Mouse (Mus musculus) intestine, embryonic 16.5 days (tissue): Measurements from ENCODE around the gene Rsph6a. TPM values are rescaled to one million over a fixed set of nuclear protein-coding genes. Genes with fewer than 3 reads are reported as not detected.

Experiments used
- ATAC-seq: fragments of 200-750 bp; cut with Nextera tagmentation; 2 replicates; pipeline ENCODE4 v1.8.0; 2017; ENCODE audit warnings: moderate TSS enrichment, moderate library complexity
- H3K27ac ChIP-seq: fragments of 300-500 bp; sonication (generic); 2 replicates; pipeline ENCODE4 v1.5.1; 2014; ENCODE audit warnings: mild to moderate bottlenecking, low read length
- H3K27me3 ChIP-seq: fragments of 300-500 bp; sonication (generic); replicated peaks from 2 replicates; pipeline ENCODE4 v1.6.1; 2014; ENCODE audit warnings: low read length, control low read depth, mixed read lengths; ENCODE audit not compliant: control insufficient read depth, insufficient read depth
- H3K36me3 ChIP-seq: fragments of 300-500 bp; sonication (generic); 2 replicates; pipeline ENCODE4 v1.6.1; 2014; ENCODE audit warnings: low read length, control low read depth; ENCODE audit not compliant: control insufficient read depth, insufficient read depth
- H3K4me1 ChIP-seq: fragments of 300-500 bp; sonication (generic); 2 replicates; pipeline ENCODE4 v1.6.1; 2014; ENCODE audit warnings: low read length, control low read depth, mixed read lengths; ENCODE audit not compliant: control insufficient read depth, insufficient read depth
- H3K4me2 ChIP-seq: fragments of 300-500 bp; sonication (generic); 2 replicates; pipeline ENCODE4 v1.6.1; 2014; ENCODE audit warnings: low read depth, low read length, control low read depth
- H3K4me3 ChIP-seq: fragments of 300-500 bp; sonication (generic); 2 replicates; pipeline ENCODE4 v1.5.1; 2014; ENCODE audit warnings: mild to moderate bottlenecking, low read length
- H3K9ac ChIP-seq: fragments of 300-500 bp; sonication (generic); 2 replicates; pipeline ENCODE4 v1.6.1; 2014; ENCODE audit warnings: low read depth, low read length
- H3K9me3 ChIP-seq: fragments of 300-500 bp; sonication (generic); 2 replicates; pipeline ENCODE4 v1.6.1; 2016; ENCODE audit warnings: low read length, control low read depth; ENCODE audit not compliant: control insufficient read depth
- WGBS: fragments of 180-500 bp; shearing (Covaris S2); extraction: QIAGEN DNeasy Blood & Tissue Kit; methylation state at CpG from one replicate; pipeline ENCODE4 v1.1.7; 2014; 5-methylcytosine and 5-hydroxymethylcytosine counted together
- polyA plus RNA-seq: library from polyadenylated mRNA; unstranded; fragments of >200 nt; fragmentation: Nextera tagmentation; extraction: Ambion mirVana; gene quantifications from 2 replicates; pipeline ENCODE4 v1.2.1, GENCODE M21; 2015

The Rsph6a gene
- polyA plus RNA-seq, 1 experiment from 2014 or later, result not detected

DNA sequence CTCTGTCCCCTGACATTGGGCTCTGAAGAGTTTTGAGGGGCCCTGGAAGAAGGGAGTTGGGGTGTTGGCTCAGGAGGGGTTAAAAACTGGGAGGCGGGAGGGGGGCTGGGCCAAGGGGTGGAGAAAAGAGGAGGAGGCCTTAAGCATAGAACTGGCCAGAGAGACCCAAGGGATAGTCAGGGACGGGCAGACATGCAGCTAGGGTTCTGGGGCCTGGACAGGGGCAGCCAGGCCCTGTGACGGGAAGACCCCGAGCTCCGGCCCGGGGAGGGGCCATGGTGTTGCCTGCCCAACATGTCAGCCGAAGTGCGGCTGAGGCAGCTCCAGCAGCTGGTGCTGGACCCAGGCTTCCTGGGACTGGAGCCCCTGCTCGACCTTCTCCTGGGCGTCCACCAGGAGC is 29.2 kb downstream of the Rsph6a start, which contains the start of gene Dmpk:
Dmpk (plus strand) TSS at position 149 of the 400 bp plus-strand sequence.
- Histone ChIP-seq H3K4me2 (peak within 1 kb of the TSS; percentile 49), H3K4me1 (peaks cover 50% of the 10 kb centered on the region), H3K27me3 (no peaks in the 10 kb centered on the region), H3K27ac (peak within 1 kb of the TSS; percentile 61), H3K36me3 (peaks cover 29% of the 10 kb centered on the region), H3K9ac (peak within 1 kb of the TSS; percentile 73), H3K9me3 (no peaks in the 10 kb centered on the region), H3K4me3 (peak within 1 kb of the TSS; percentile 50)
- peak; percentile 51 for ATAC-seq
- WGBS, result 37% methylated on average over 10 of the region's 10 CpGs

- Histone ChIP-seq H3K4me3 (peak overlapping the region; percentile 50), H3K36me3 (peaks cover 28% of the 10 kb centered on the region), H3K27ac (peak overlapping the region; percentile 61), H3K4me1 (peaks cover 50% of the 10 kb centered on the region), H3K27me3 (no peaks in the 10 kb centered on the region), H3K9ac (peak overlapping the region; percentile 73), H3K4me2 (peak overlapping the region; percentile 49), H3K9me3 (no peaks in the 10 kb centered on the region)
- 49% methylated on average over 6 of the region's 6 CpGs for WGBS
- ATAC-seq, result peak; percentile 25
Measured at GRCm38 (mm10) chr7:19084277-19084771, 29.8 kb downstream of the Rsph6a start.

DNA sequence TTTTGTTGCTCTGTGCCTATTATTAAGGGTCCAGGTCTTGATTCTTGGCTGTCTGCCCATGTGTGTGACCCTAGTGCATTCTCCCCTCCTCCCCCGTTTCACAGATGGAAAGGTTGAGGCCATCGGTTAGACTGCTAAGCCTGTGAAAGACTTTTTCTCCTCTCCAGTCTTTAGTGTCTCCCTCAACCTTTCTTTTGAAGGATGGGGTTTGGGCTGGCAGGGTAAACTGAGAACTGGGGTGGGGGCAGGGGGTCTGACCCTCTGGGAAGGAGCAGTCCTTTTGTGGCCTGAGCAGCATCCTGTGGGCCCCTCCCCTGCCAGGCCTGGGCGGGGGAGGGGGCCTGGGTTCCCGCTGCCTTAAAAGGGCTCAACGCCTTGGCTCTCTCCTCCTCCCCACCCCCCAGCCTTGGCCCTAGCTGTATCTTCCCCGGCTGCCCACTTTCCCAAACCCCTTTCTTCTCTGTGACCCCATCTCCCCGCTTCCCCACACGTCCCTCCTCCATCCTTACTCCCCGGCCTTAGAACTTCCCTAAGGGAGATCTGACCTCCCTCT is 30.5 kb downstream of the Rsph6a start:
- no peaks in the 10 kb centered on the region for H3K9me3 ChIP-seq
- H3K27me3 ChIP-seq, result no peaks in the 10 kb centered on the region
- H3K4me1 ChIP-seq, result peaks cover 50% of the 10 kb centered on the region
- WGBS, result 32% methylated on average over 9 of the region's 9 CpGs
- H3K36me3 ChIP-seq, result peaks cover 28% of the 10 kb centered on the region
- peak overlapping the region; percentile 49 for H3K4me2 ChIP-seq
- H3K27ac ChIP-seq, result peak overlapping the region; percentile 69
- peak overlapping the region; percentile 73 for H3K9ac ChIP-seq
- peak overlapping the region; percentile 50 for H3K4me3 ChIP-seq
- no peak for ATAC-seq

DNA sequence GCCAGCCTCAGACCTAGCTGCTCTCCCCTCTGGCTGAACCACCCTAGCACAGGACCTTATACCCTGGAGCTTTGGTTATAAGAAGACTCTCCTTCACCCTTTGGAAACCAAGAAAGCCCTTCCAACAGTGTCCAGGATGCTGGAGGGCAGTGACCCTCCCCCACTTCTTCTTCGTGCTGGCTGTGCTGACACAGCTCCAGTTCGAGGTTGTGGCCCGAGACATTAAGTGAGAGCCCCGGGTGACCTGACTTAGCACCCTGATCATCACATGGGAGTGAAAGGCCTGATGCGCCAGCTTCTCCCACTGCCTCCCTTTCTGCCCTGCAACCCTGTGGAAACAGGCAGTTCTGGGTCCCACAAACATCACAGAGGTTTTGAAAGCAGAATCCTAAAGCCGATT is 31.0 kb downstream of the Rsph6a start:
- peaks cover 50% of the 10 kb centered on the region for H3K4me1 ChIP-seq
- peaks cover 25% of the 10 kb centered on the region for H3K36me3 ChIP-seq
- peak overlapping the region; percentile 69 for H3K27ac ChIP-seq
- H3K27me3 ChIP-seq, result no peaks in the 10 kb centered on the region
- H3K9me3 ChIP-seq, result no peaks in the 10 kb centered on the region
- no peak for ATAC-seq
- peak overlapping the region; percentile 73 for H3K9ac ChIP-seq
- peak overlapping the region; percentile 49 for H3K4me2 ChIP-seq
- 9% methylated on average over 6 of the region's 6 CpGs for WGBS
- H3K4me3 ChIP-seq, result peak overlapping the region; percentile 50

DNA sequence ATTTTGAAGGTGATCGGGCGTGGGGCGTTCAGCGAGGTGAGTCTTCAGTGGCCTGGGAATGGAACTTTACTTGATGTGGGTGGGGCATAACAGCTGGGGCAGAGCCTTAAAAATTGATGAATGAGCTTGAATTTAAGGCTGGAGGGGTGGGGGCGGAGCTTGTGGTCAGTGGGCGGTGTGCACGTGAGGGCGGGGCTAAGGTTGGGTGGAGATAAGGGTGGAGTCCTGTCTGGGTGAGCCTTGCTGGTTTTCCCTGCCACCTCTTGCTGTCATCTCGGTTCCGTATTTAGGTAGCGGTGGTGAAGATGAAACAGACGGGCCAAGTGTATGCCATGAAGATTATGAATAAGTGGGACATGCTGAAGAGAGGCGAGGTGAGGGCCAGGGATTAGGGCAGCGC is 31.6 kb downstream of the Rsph6a start:
- no peaks in the 10 kb centered on the region for H3K27me3 ChIP-seq
- WGBS, result 14% methylated on average over 14 of the region's 14 CpGs
- peaks cover 50% of the 10 kb centered on the region for H3K4me1 ChIP-seq
- peak overlapping the region; percentile 49 for H3K4me2 ChIP-seq
- H3K36me3 ChIP-seq, result peaks cover 20% of the 10 kb centered on the region
- H3K9me3 ChIP-seq, result no peaks in the 10 kb centered on the region
- ATAC-seq, result peak; percentile 59
- H3K4me3 ChIP-seq, result peak overlapping the region; percentile 50
- peak overlapping the region; percentile 69; the same call in 1 of the 2 replicates for H3K27ac ChIP-seq
- H3K9ac ChIP-seq, result peak overlapping the region; percentile 73

DNA sequence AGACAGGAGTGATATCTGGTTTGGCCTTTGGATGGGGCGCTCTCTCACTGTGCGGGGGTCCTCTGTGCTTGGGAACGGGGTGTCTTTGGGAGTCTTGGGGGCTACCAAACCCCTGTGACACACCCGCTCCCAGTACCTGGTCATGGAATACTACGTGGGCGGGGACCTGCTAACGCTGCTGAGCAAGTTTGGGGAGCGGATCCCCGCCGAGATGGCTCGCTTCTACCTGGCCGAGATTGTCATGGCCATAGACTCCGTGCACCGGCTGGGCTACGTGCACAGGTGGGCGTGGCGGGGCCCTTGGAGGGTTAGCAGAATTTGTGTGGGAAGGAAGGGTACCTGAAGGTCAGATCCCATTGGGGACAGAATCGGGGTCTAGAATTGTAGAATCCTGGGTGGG is 32.3 kb downstream of the Rsph6a start:
- no peak overlapping the region for H3K4me2 ChIP-seq
- no peaks in the 10 kb centered on the region for H3K27me3 ChIP-seq
- no peak for ATAC-seq
- no peak overlapping the region for H3K27ac ChIP-seq
- H3K9ac ChIP-seq, result no peak overlapping the region
- H3K9me3 ChIP-seq, result no peaks in the 10 kb centered on the region
- peaks cover 13% of the 10 kb centered on the region for H3K36me3 ChIP-seq
- 69% methylated on average over 18 of the region's 18 CpGs for WGBS
- peaks cover 52% of the 10 kb centered on the region for H3K4me1 ChIP-seq
- no peak overlapping the region for H3K4me3 ChIP-seq

- 44% methylated on average over 10 of the region's 10 CpGs for WGBS
- no peak overlapping the region for H3K4me2 ChIP-seq
- no peaks in the 10 kb centered on the region for H3K27me3 ChIP-seq
- no peak for ATAC-seq
- H3K4me1 ChIP-seq, result peaks cover 50% of the 10 kb centered on the region
- no peaks in the 10 kb centered on the region for H3K9me3 ChIP-seq
- H3K36me3 ChIP-seq, result 0 out of 2 replicates have a peak, but pooled peaks cover 5% of the 10 kb centered on the region
- no peak overlapping the region for H3K27ac ChIP-seq
- H3K4me3 ChIP-seq, result no peak overlapping the region
- H3K9ac ChIP-seq, result no peak overlapping the region
Measured at GRCm38 (mm10) chr7:19088813-19089212, 34.3 kb downstream of the Rsph6a start.

DNA sequence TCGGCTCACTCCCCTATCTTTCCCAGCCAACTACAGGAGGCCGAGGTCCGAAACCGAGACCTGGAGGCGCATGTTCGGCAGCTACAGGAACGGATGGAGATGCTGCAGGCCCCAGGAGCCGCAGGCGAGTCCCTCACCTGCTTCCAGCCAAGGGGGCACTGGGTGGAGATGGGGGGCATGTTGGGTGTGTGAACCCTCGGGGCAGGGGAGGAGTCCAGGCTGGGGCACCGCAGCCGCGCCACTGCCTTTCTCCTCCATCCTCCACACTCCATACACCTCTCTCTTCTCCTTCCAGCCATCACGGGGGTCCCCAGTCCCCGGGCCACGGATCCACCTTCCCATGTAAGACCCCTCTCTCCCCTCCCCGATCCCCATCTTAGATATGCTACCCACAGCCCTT is 37.4 kb downstream of the Rsph6a start:
- peak overlapping the region; percentile 68 for H3K9ac ChIP-seq
- H3K4me2 ChIP-seq, result peak overlapping the region; percentile 93; the same call in 1 of the 2 replicates
- no peaks in the 10 kb centered on the region for H3K27me3 ChIP-seq
- H3K4me1 ChIP-seq, result peaks cover 33% of the 10 kb centered on the region
- H3K27ac ChIP-seq, result peak overlapping the region; percentile 96; the same call in 1 of the 2 replicates
- no peaks in the 10 kb centered on the region for H3K9me3 ChIP-seq
- H3K4me3 ChIP-seq, result no peak overlapping the region
- 0 out of 2 replicates have a peak, but pooled peaks cover 5% of the 10 kb centered on the region for H3K36me3 ChIP-seq
- no peak for ATAC-seq
- 54% methylated on average over 17 of the region's 17 CpGs for WGBS

GRCm38 (mm10) chr7:19092381-19093173 is 38.1 kb downstream of the Rsph6a start:
- peaks cover 5% of the 10 kb centered on the region; the same call in 1 of the 2 replicates for H3K36me3 ChIP-seq

More at GRCm38 (mm10) chr7:19092381-19093173, 38.1 kb downstream of the Rsph6a start:
- peak overlapping the region; percentile 96 for H3K27ac ChIP-seq
- H3K4me3 ChIP-seq, result peak overlapping the region; percentile 78
- H3K4me1 ChIP-seq, result peaks cover 39% of the 10 kb centered on the region
- H3K9ac ChIP-seq, result peak overlapping the region; percentile 68
- H3K4me2 ChIP-seq, result peak overlapping the region; percentile 93
- 11% methylated on average over 38 of the region's 38 CpGs for WGBS
- H3K9me3 ChIP-seq, result no peaks in the 10 kb centered on the region
- no peaks in the 10 kb centered on the region for H3K27me3 ChIP-seq
- peak; percentile 19 for ATAC-seq
